Mouse (Mus musculus) right cerebral cortex, adult 18-20 months (tissue): ENCODE data around the gene Fbxo47.

ENCODE experiments used
- DNase-seq: peaks from one replicate; pipeline ENCODE4 v3.0.0; 2022; ENCODE audit warnings: mixed read lengths

Gene Fbxo47

GRCm38 (mm10) chr11:97883918-97884600, at the start of gene Fbxo47:
Gene Fbxo47, minus strand, starts transcription at chr11:97884154.
- peak; percentile 97 for DNase-seq

DNA sequence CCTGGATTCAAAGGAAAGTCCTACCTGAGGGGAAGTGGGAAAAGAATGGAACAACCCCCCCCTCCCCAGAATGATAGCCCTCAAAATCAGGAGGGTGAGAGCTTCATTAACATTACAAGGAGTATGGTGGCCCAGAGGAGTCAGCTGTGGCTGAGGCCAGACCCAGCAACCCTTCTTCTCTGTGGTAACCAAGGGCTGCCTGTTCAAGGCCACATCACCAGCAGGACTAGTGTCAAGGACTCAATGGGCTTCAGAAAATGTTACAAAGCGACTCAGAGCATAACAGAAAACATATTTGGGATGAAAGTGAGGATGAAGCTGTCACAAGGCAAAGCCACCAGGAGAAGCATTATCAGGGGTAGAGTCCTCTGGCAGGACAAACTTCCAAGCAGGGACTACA, 49.6 kb upstream of the Fbxo47 start:
- no peak for DNase-seq

GRCm38 (mm10) chr11:97928905-97929304, 45.0 kb upstream of the Fbxo47 start:
- no peak for DNase-seq

- DNase-seq, result no peak
These were observed 40.3 kb upstream of the Fbxo47 start for GRCm38 (mm10) chr11:97924217-97924616.

DNA sequence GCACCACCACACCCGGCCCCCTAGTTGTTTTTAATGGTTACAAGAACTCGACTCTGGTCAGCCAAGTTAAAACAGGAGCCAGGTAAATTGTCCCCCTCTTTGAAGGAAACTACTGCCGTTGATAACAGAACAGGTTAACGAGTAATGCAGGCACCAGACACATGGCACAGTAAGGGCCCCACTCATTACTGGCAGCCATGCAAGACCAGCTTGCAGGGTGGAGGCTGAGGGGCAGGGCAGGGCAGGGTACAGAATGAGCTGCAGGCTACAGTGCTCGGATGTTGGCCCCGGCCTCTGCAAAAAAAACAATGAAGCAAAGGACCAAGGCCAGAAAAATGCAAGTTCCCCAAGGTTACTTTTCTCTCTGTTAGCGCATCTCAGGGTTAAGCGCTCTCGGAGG, 39.7 kb upstream of the Fbxo47 start:
- no peak for DNase-seq

- no peak for DNase-seq
These were observed 32.1 kb upstream of the Fbxo47 start for GRCm38 (mm10) chr11:97915974-97916503.

- no peak for DNase-seq
These were observed 31.5 kb upstream of the Fbxo47 start for GRCm38 (mm10) chr11:97915471-97915870.

- DNase-seq, result peak; percentile 4
These were observed 29.2 kb upstream of the Fbxo47 start for GRCm38 (mm10) chr11:97913111-97913510.

GRCm38 (mm10) chr11:97908634-97909348, 24.8 kb upstream of the Fbxo47 start:
- no peak for DNase-seq

- DNase-seq, result no peak
These were observed 24.0 kb upstream of the Fbxo47 start for GRCm38 (mm10) chr11:97907935-97908334.

- no peak for DNase-seq
These were observed 23.0 kb upstream of the Fbxo47 start for GRCm38 (mm10) chr11:97906905-97907304.

GRCm38 (mm10) chr11:97905941-97906340, 22.0 kb upstream of the Fbxo47 start:
- no peak for DNase-seq

GRCm38 (mm10) chr11:97905540-97905939, 21.6 kb upstream of the Fbxo47 start:
- DNase-seq, result no peak

DNA sequence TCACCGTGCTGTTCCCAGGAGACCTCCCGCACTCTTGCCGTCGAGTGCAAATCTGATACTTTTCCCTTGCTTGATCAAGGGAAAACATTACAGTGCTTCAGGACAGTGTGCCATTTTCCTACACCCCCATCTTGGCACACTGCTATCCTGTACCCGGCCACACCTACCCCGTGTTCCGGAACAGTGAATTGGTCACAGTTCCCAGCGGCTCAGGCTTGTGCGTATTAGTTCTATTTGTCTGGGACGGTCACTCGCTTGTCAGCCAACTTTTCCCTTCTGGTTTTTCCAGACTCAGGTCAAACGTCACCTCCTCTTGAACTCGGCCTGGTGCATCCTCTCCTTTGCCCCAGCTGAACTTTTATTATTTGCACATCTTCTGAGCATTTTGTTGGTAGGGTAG, 20.8 kb upstream of the Fbxo47 start:
- DNase-seq, result no peak

- no peak for DNase-seq
These were observed 17.9 kb upstream of the Fbxo47 start for GRCm38 (mm10) chr11:97901806-97902205.

GRCm38 (mm10) chr11:97899822-97900221, 15.9 kb upstream of the Fbxo47 start:
- peak; percentile 85 for DNase-seq

- no peak for DNase-seq
These were observed 13.7 kb upstream of the Fbxo47 start for GRCm38 (mm10) chr11:97897568-97898185.

GRCm38 (mm10) chr11:97896655-97897054, 12.7 kb upstream of the Fbxo47 start:
- no peak for DNase-seq

DNA sequence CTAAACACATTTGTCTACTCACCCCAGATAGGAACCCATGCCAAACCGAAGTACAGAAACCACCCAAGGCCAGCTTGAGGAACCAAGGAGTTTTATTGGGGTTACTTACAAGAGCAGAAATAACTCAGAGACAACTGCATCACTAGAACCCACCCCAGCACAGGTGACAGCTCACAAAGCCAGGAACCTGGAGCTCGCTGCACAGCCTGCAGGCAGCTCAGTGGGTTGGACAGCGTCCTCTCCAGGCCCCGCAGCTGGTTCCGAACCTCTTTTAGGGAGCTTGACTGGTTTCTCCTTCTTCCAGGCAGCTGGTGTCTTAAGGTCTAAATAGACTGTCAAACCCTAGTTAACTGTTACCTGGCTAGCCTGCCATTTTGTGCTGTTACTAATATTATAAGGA, 7.9 kb upstream of the Fbxo47 start:
- no peak for DNase-seq

- DNase-seq, result no peak
These were observed 1.5 kb upstream of the Fbxo47 start for GRCm38 (mm10) chr11:97885296-97885915.

DNA sequence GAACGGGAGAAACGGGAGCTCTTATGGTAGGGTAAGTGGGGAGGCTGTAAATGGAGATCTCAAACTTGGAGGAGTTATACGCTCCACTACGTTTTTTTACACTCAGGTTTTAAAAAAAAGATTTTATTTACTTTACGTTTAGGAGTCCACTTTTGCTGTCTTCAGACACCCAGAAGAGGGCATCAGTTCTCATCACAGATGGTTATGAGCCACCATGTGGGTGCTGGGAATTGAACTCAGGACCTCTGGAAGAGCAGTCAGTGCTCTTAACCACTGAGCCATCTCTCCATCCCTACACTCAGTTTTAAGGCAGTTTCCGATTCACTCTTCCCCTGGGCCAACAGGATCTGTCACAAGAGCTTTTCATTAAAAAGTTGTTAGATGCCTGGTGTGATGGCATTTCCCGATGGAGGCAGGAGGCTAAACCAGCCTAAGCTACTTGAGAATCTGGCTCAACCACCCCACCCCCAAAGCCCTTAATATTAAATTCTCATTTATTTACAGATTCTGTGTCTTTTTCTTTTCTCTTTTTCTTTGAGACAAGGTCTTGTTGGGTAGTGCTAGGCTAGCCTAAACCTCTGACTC, 739 bp upstream of the Fbxo47 start:
- DNase-seq, result no peak

- peak; percentile 63 for DNase-seq
These were observed 424 bp downstream of the Fbxo47 start for GRCm38 (mm10) chr11:97883542-97883917.

GRCm38 (mm10) chr11:97880362-97880761, 3.6 kb downstream of the Fbxo47 start:
- no peak for DNase-seq
